Mouse (Mus musculus) cerebellum, adult 2 months (tissue): Measurements from ENCODE around the gene Mapk11. TPM values are rescaled to one million over a fixed set of nuclear protein-coding genes. Genes with fewer than 3 reads are reported as not detected.
A peak's percentile ranks its signal among the peaks of the same experiment; 100 is the strongest.

Experiments used
- DNase-seq, 2 experiments: peaks; one replicate each; pipeline ENCODE4 v3.0.0; 2021
- H3K27ac ChIP-seq: fragments of 200-500 bp; 2 replicates; pipeline ENCODE4 v1.5.1; 2012; ENCODE audit warnings: low read length, control low read depth, inconsistent platforms; ENCODE audit not compliant: insufficient read depth
- H3K27me3 ChIP-seq: fragments of 200-500 bp; 2 replicates; pipeline ENCODE4 v1.6.1; 2012; ENCODE audit warnings: inconsistent platforms, mild to moderate bottlenecking, low read length, moderate library complexity; ENCODE audit not compliant: control insufficient read depth, insufficient read depth
- H3K4me1 ChIP-seq: fragments of 200-500 bp; 2 replicates; pipeline ENCODE4 v1.6.1; 2011; ENCODE audit warnings: low read length; ENCODE audit not compliant: control insufficient read depth, insufficient read depth
- H3K4me3 ChIP-seq: fragments of 200-500 bp; replicated peaks from 2 replicates; pipeline ENCODE3; 2011; ENCODE audit warnings: mild to moderate bottlenecking, low read depth, low read length, control low read depth; ENCODE audit not compliant: insufficient read depth
- CTCF ChIP-seq: fragments of 200-500 bp; IDR thresholded peaks from 2 replicates; pipeline ENCODE4 v1.5.1; 2011; ENCODE audit warnings: low read depth, mild to moderate bottlenecking, control low read depth, low read length, moderate library complexity, borderline replicate concordance; ENCODE audit not compliant: insufficient read depth
- POLR2A ChIP-seq: fragments of 200-500 bp; IDR thresholded peaks from 2 replicates; pipeline ENCODE4 v1.6.1; 2011; ENCODE audit warnings: low read length, control low read depth, borderline replicate concordance; ENCODE audit not compliant: insufficient read depth
- WGBS: fragments of 180-500 bp; shearing (Covaris S2); methylation state at CpG from one replicate; pipeline ENCODE4 v1.1.7; 2018; 5-methylcytosine and 5-hydroxymethylcytosine counted together
- polyA plus RNA-seq: library from polyadenylated mRNA; depleted of rRNA; stranded (reverse); fragments of >200 nt; gene quantifications from 2 replicates; pipeline ENCODE4 v1.2.3, GENCODE M21; 2012; rRNA removed

Mapk11 gene
- 58.1 and 64.1 TPM in 2 replicates for polyA plus RNA-seq

- H3K4me3 ChIP-seq, result peak within 1 kb of the TSS; percentile 82
- under 1% methylated on average over 51 of the region's 61 CpGs for WGBS
- TF ChIP-seq CTCF (no peak), POLR2A (peak; percentile 6; the same call in 1 of the 2 replicates)
- H3K4me1 ChIP-seq, result peaks cover 21% of the 10 kb centered on the region
- peak within 1 kb of the TSS; percentile 83 for H3K27ac ChIP-seq
- no peaks in the 10 kb centered on the region for H3K27me3 ChIP-seq
- peak; percentile 53 to 59 for DNase-seq
Observed at GRCm38 (mm10) chr15:89149271-89150040, at the start of gene Mapk11. Gene Mapk11 (minus strand): TSS chr15:89149628.

- TF ChIP-seq POLR2A (no peak), CTCF (no peak)
- H3K27ac ChIP-seq, result peak overlapping the region; percentile 97
- H3K4me3 ChIP-seq, result peak overlapping the region; percentile 83
- peaks cover 6% of the 10 kb centered on the region for H3K4me1 ChIP-seq
- no peaks in the 10 kb centered on the region for H3K27me3 ChIP-seq
- WGBS, result 19% methylated on average over 15 of the region's 15 CpGs
- DNase-seq, result peak; percentile 35 to 54
Observed at GRCm38 (mm10) chr15:89197056-89197455, 47.6 kb upstream of the Mapk11 start.

- peak; percentile 79 for TF ChIP-seq CTCF
- TF ChIP-seq POLR2A, result no peak
- H3K27me3 ChIP-seq, result no peaks in the 10 kb centered on the region
- peak within 1 kb of the TSS; percentile 83 for H3K4me3 ChIP-seq
- WGBS, result under 1% methylated on average over 38 of the region's 38 CpGs
- peak within 1 kb of the TSS; percentile 97 for H3K27ac ChIP-seq
- peaks cover 6% of the 10 kb centered on the region for H3K4me1 ChIP-seq
- peak; percentile 97 to 98 for DNase-seq
Observed at GRCm38 (mm10) chr15:89196313-89196706, 46.9 kb upstream of the Mapk11 start, which contains the start of gene Dennd6b. Gene Dennd6b (minus strand): TSS chr15:89196496.

- Histone ChIP-seq H3K4me3 (peak overlapping the region; percentile 83), H3K4me1 (peaks cover 6% of the 10 kb centered on the region), H3K27ac (peak overlapping the region; percentile 97), H3K27me3 (no peaks in the 10 kb centered on the region)
- WGBS, result 1% methylated on average over 25 of the region's 25 CpGs
- no peak for TF ChIP-seq CTCF
- TF ChIP-seq POLR2A, result peak; percentile 77; the same call in 1 of the 2 replicates
- DNase-seq, result peak; percentile 90 to 92
Observed at GRCm38 (mm10) chr15:89195690-89196312, 46.4 kb upstream of the Mapk11 start.

- DNase-seq, result no peak
Observed at GRCm38 (mm10) chr15:89195261-89195681, 45.8 kb upstream of the Mapk11 start.

GRCm38 (mm10) chr15:89184937-89185227 lies 35.5 kb upstream of the Mapk11 start:
- no peak for TF ChIP-seq CTCF
- TF ChIP-seq POLR2A, result no peak
- Histone ChIP-seq H3K27me3 (no peaks in the 10 kb centered on the region), H3K4me3 (no peak overlapping the region), H3K27ac (no peak overlapping the region), H3K4me1 (peaks cover 30% of the 10 kb centered on the region; the same call in 1 of the 2 replicates)
- 26% methylated on average over 5 of the region's 5 CpGs for WGBS
- DNase-seq, result no peak

More at GRCm38 (mm10) chr15:89195261-89195681, 45.8 kb upstream of the Mapk11 start:
- 38% methylated on average over 6 of the region's 6 CpGs for WGBS
- Histone ChIP-seq H3K27me3 (no peaks in the 10 kb centered on the region), H3K27ac (peak overlapping the region; percentile 97; the same call in 1 of the 2 replicates), H3K4me3 (peak overlapping the region; percentile 83), H3K4me1 (peaks cover 6% of the 10 kb centered on the region)
- TF ChIP-seq POLR2A (no peak), CTCF (no peak)

- TF ChIP-seq CTCF (no peak), POLR2A (no peak)
- Histone ChIP-seq H3K4me3 (no peak overlapping the region), H3K27ac (no peak overlapping the region), H3K27me3 (no peaks in the 10 kb centered on the region), H3K4me1 (peaks cover 30% of the 10 kb centered on the region; the same call in 1 of the 2 replicates)
- 46% methylated on average over 5 of the region's 5 CpGs for WGBS
- DNase-seq, result no peak
Observed at GRCm38 (mm10) chr15:89184141-89184936, 34.9 kb upstream of the Mapk11 start.
